Mouse (Mus musculus): ENCODE measurements at regions not wholly inside any gene's neighbourhood (a gene's known extent, or its start where the extent isn't known, plus 50 kb on each side); places are given as distances from the start of the nearest gene placed in this dataset.

DNA sequence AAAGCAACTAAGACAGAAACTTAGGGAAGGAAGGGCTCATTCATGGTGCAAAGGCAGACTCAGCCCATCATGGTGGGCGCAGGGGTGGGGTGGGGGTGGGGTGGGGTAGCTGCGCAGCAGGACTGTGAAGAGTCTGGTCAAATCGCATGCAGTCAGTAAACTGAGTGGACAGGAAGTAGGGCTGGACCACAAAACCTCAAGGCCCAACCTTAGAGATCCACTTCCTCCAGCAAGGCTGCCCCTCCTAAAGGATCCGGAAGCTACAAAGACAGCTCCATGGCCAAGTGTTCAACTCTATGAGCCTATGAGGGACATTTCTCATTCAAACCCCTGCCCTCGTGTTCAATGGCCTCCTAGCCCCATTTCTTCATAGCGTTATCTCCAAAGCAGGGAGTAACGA lies 292.6 kb upstream of the Stt3b start:
- DNase-seq (ENCODE audit: low spot score in 2 of 2) = no peak
- TF ChIP-seq CTCF (conservative IDR thresholded peaks at IDR 0.05) = no peak
- H3K4me3 ChIP-seq = no peak overlapping the region
- no peak overlapping the region for H3K27ac ChIP-seq

GRCm38 (mm10) chr9:115604450-115604849 lies 294.2 kb upstream of the Stt3b start:
- DNase-seq (ENCODE audit: low spot score in 2 of 2) = peak; percentile 37 to 60
- TF ChIP-seq CTCF (conservative IDR thresholded peaks at IDR 0.05) = no peak
- 0 out of 2 replicates have a peak overlapping the region, but pooled peaks have one; percentile 36 for H3K27ac ChIP-seq
- no peak overlapping the region for H3K4me3 ChIP-seq

DNA sequence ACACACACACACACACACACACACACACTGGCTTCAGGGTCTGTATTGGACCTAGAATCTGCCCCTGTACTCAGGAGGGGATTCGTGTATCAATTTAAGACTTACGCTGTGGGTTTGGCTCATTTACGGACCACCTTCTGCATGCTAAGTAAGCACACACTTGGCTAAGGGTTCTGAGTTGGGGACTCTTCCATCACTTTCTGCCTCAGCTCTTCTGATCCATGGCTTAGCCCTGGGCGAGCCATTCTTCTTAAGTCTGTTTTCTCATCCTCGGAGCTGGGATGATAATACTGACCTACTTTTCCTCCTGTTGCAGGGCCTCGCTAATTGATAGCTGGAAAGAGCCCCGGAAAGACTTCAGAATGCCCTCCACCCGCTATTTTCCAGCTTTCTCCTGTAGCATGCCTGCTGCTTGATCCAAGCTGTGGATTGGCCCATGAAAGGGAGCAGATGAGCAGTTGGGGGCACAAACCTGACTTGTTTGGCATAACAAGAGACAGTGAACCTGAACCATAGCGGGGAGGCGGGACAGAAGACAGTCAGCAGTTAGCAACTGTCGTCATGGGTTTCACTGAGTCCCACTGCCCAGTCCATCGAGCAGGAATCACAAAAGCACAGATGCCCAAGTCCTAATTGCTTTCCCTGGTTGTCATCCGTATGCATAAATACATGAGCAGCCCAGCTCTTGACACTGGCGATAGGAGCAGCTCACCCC lies 294.9 kb upstream of the Stt3b start:
- DNase-seq (ENCODE audit: low spot score in 2 of 2) = no peak
- no peak for TF ChIP-seq CTCF (conservative IDR thresholded peaks at IDR 0.05)
- peak overlapping the region; percentile 36 for H3K27ac ChIP-seq
- H3K4me3 ChIP-seq = no peak overlapping the region

GRCm38 (mm10) chr9:115607961-115608360 lies 297.7 kb upstream of the Stt3b start:
- H3K4me3 ChIP-seq = no peak overlapping the region
- no peak for DNase-seq (ENCODE audit: low spot score in 2 of 2)
- no peak for TF ChIP-seq CTCF (conservative IDR thresholded peaks at IDR 0.05)
- H3K27ac ChIP-seq = no peak overlapping the region

- Histone ChIP-seq H3K27ac (no peak overlapping the region), H3K4me3 (no peak overlapping the region)
- no peak for DNase-seq (ENCODE audit: low spot score in 2 of 2)
- TF ChIP-seq CTCF (conservative IDR thresholded peaks at IDR 0.05) = no peak
Measured at GRCm38 (mm10) chr9:115608377-115608776, 298.2 kb upstream of the Stt3b start.

DNA sequence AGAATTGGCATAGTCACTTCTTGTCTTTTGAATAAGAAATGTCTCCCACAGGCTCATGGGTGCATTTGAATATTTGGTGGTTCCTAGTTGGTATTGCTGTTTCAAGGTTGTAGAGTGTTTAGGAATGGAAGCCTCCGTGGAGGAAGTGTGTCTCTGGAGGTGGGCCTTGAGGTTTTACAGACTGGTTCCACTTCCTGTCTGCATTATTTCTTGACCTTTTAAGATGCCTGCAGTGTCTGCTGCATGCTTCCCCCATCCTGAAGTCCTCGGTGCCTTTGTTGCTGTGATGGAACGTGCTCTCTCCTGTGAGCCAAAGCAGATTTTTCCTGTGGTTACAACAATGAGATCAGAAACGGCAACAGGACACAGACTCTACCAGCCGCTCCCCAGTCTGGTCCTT lies 299.4 kb upstream of the Gadl1 start:
- TF ChIP-seq CTCF (conservative IDR thresholded peaks at IDR 0.05) = no peak
- Histone ChIP-seq H3K27ac (no peak overlapping the region), H3K4me3 (no peak overlapping the region)
- DNase-seq (ENCODE audit: low spot score in 2 of 2) = no peak

GRCm38 (mm10) chr9:115611713-115612112 lies 297.5 kb upstream of the Gadl1 start:
- H3K4me3 ChIP-seq = no peak overlapping the region
- TF ChIP-seq CTCF (conservative IDR thresholded peaks at IDR 0.05) = no peak
- DNase-seq (ENCODE audit: low spot score in 2 of 2) = no peak
- no peak overlapping the region for H3K27ac ChIP-seq

DNA sequence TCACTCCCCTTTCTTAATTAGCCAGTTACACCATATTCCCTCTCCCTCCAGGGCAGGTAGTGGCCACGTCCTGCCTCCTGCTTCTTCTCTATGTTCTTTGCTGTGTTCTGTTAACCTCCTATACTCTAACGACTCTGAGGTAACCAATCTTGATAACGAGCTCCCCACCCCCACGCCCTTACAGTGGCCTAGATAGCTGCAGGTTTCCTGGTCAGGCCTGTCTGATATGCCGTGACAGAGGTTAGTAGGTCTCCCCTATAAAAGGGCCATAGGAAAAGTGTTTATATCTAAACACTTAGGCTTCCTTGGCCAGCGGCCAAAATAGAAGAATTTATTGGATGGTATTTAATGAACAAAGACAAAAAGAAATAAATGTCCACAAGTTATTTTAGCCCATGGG lies 296.3 kb upstream of the Gadl1 start:
- Histone ChIP-seq H3K27ac (no peak overlapping the region), H3K4me3 (no peak overlapping the region)
- TF ChIP-seq CTCF (conservative IDR thresholded peaks at IDR 0.05) = no peak
- no peak for DNase-seq (ENCODE audit: low spot score in 2 of 2)

DNA sequence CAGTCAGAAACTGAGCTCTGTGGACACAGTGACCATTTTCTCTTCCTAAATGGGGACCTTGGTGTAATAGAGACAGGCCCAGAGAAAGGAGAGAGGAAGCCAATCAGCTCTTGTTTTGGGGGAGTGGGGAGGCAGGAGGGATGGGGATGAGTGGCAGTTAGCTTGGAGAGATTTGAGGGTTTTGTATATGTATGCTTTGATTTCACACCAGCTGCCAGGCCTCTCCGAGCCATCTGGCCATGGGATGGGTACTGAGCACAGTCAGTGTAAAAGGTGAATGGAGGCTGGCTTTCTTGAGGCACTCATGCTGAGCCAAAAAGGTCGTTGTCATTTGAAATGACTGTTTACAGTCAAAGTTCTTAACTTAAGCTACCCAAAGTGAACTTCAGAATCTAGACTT lies 295.2 kb upstream of the Gadl1 start:
- no peak overlapping the region for H3K27ac ChIP-seq
- no peak for TF ChIP-seq CTCF (conservative IDR thresholded peaks at IDR 0.05)
- DNase-seq (ENCODE audit: low spot score in 2 of 2) = no peak
- no peak overlapping the region for H3K4me3 ChIP-seq

GRCm38 (mm10) chr9:115617909-115618308 lies 291.3 kb upstream of the Gadl1 start:
- no peak for TF ChIP-seq CTCF (conservative IDR thresholded peaks at IDR 0.05)
- no peak for DNase-seq (ENCODE audit: low spot score in 2 of 2)

GRCm38 (mm10) chr9:115623948-115624347 lies 285.3 kb upstream of the Gadl1 start:
- Histone ChIP-seq H3K4me3 (no peak overlapping the region), H3K27ac (no peak overlapping the region)
- DNase-seq (ENCODE audit: low spot score in 2 of 2) = no peak
- TF ChIP-seq CTCF (conservative IDR thresholded peaks at IDR 0.05) = 0 out of 2 replicates have a peak, but pooled peaks have one; percentile 18

More at GRCm38 (mm10) chr9:115617909-115618308, 291.3 kb upstream of the Gadl1 start:
- no peak overlapping the region for H3K27ac ChIP-seq
- no peak overlapping the region for H3K4me3 ChIP-seq

DNA sequence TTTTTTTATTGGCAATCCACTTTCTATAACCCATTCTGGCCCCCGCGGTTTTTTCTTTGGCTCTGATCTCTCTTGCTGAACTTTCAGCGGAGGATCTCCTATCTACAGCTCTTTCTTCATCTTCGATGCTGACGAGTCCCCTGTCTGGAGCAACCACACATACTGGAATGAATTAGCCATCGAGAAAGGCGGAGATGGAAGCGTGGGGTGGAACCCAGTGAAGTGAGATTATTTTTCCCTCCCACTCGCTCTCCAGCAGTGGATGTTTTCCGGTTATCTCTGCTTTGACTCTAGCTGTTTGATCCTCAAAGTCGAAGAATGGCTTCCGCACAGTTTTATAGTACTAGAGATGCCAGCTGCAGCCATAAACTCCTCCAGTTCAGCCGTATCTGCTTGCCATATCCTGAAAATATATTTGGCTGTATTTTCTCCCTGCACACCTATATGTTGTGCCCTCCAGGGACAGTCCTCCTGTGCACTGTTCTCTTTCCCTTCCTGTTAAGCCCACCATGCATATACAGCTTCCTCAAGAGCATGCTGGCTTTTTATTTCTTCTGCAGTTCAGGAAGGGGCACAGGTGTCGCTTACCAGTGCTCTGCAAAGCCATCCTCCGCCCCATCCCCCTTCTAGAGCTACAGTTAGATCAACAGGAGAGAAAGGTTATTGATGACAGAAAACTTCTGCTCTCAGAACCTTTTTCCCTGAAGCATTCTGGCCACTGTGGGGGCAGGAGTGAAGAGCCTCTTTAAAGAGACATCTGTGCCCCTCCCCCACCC lies 284.3 kb upstream of the Gadl1 start:
- no peak for DNase-seq (ENCODE audit: low spot score in 2 of 2)
- Histone ChIP-seq H3K27ac (no peak overlapping the region), H3K4me3 (no peak overlapping the region)
- TF ChIP-seq CTCF (conservative IDR thresholded peaks at IDR 0.05) = no peak

DNA sequence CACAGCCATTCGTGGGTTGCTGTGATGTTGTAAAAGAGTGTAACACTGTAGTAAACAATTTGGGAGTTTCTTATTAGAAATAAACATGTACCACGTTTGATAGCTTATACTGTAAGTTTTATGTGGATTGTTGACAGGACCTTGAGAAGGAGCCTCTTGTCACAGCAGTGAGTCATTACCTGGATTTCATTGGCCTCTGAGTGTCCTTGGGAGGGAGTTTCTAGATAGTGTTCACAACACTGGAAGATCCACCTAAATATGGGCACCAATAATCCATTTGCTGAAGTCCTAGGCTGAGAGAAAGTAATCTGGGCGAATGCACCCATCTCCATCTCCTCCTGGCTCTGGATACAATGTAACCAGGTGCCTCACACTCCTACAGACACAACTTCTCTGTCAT lies 281.7 kb upstream of the Gadl1 start:
- TF ChIP-seq CTCF (conservative IDR thresholded peaks at IDR 0.05) = no peak
- no peak overlapping the region for H3K27ac ChIP-seq
- DNase-seq (ENCODE audit: low spot score in 2 of 2) = no peak
- no peak overlapping the region for H3K4me3 ChIP-seq

DNA sequence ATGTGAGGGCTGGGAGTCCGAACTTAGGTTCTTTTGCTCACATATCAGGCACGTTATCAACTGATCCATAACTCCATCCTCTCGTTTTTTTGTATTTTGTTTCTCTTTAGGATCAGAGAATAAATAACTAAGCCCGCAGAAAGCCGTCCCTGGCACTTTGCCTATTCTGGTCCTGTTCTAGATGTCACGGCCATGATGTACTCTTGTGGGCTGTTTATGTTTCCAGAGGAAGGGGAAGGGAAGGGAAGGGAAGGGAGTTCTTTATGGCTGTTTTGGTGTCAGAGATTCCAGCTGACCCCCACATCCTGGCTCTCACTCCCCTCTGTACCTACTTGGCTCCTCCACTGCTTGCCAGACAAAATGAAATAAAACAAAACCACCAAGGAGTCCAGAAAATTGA lies 272.1 kb upstream of the Gadl1 start:
- no peak overlapping the region for H3K4me3 ChIP-seq
- H3K27ac ChIP-seq = no peak overlapping the region
- no peak for TF ChIP-seq CTCF (conservative IDR thresholded peaks at IDR 0.05)
- no peak for DNase-seq (ENCODE audit: low spot score in 2 of 2)
